Mouse (Mus musculus): ENCODE data around the gene Sema5a.
A peak's percentile ranks its signal among the peaks of the same experiment; 100 is the strongest.

Sema5a gene

GRCm38 (mm10) chr15:32367841-32368240 lies 123.2 kb downstream of the Sema5a start:
- no peak for DNase-seq (ENCODE audit: low spot score)

DNA sequence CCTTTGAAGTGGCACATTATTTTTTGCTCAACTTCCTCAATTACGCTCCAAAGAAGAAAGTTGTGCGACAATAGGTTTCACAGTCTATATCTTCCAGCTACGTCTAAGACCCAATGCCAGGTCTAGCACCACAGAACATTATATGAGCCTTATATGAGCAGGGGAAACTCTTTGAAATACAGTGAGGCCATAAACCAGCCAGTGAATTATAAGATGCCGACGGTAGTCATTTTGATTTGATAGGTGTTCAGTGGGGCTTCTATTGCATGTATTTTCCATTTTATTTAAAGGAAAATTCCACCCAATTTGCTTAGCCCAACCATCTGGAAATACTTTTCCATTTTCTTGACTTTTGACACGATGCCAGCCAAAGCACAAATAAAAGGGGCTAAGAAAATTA lies 126.3 kb downstream of the Sema5a start:
- no peak for DNase-seq (ENCODE audit: low spot score)

DNA sequence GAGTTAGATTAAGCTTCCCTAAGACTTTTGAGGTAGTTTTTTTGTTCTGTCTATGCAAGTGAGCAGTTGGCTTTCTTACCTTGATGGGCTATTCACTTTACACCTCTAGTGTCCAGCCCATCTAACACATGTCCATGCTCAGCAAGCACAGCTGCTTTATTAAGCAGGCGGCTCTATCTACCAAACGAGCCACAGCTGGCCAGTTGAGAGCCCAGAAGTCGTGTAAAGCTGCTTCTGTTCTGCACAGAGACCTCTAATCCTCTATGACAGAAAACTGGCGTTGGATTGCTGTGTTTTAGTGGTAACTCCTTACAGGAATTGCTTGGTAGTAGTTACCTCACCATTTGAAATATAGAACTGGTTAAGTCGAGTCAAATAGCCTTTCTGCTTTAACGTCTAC lies 126.8 kb downstream of the Sema5a start:
- DNase-seq (ENCODE audit: low spot score): no peak

- no peak for DNase-seq (ENCODE audit: low spot score)
Measured at GRCm38 (mm10) chr15:32376326-32376725, 131.7 kb downstream of the Sema5a start.

DNA sequence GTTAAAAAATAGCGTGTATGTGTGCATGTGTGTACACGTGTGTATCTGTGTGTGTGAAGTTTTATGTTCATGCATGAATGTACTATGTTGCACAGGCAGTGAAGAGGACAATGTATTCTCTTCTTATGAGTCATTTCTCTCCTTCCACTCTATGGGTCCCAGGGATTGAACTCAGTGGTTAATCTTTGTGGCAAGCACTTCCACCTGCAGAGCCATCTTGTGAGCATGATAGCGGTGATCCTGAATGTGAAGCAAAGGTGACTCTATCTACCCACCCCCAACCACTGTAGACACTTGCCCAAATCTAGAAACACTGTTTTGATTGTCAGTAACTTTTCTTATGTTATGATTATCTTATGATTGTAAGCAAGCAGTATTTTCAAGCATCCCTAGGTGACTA lies 133.2 kb downstream of the Sema5a start:
- no peak for DNase-seq (ENCODE audit: low spot score)

GRCm38 (mm10) chr15:32380311-32380710 lies 135.7 kb downstream of the Sema5a start:
- no peak for DNase-seq (ENCODE audit: low spot score)

DNA sequence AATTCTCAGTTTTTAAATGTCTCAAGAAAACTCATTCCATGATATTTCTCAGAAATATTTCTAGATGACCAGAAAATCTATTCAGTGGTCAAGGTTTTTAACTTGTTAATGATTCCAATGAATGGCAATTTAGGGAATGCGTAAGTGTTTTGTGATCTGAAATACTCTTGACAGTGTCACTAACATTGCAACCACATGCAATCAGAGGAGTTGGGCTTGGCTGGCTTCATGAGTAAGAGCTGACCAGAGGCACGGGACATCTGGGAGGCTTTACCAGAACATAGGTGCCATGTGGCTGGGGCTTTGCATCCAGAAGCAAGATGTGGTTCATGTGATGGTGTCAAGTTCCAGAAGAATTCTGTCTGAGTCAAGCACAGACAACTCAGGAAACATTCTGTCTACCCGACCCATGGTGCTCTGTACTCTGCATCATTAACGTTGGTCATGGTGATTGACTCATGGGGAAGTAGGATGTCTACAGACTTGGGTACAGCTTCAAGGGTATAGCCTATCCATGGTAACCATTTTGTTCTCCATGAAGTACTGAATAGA lies 138.4 kb downstream of the Sema5a start:
- no peak for DNase-seq (ENCODE audit: low spot score)

DNA sequence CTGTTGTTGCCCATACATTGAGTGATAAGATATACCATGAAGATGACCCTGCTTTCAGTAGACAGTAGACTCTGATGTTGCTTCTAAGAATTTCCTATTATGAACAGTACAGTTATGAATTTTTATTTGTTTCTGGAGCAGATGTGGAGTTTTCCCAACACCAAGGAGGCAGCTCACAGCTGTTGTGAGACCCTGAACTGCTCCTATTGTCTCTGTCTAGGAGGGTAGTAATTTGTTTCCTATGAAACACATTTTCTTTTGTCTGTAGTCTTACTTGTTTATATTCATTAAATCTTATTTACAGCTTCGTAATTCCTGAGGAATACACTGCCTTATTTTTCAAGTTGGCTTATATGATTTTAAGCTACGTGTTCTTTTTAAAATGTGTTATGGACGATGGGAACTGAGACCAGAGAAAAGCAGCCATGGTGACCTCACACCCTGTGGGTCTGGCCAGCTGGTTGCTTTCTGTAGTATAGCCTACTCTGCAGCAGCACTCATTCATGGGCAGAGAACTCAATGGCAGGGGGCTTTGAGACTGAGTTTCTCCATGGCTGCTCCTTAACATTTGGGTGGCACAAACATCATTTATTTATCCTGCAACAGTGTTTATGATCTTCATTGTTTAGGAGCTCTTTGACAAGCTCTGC lies 151.8 kb downstream of the Sema5a start:
- DNase-seq (ENCODE audit: low spot score): no peak

DNA sequence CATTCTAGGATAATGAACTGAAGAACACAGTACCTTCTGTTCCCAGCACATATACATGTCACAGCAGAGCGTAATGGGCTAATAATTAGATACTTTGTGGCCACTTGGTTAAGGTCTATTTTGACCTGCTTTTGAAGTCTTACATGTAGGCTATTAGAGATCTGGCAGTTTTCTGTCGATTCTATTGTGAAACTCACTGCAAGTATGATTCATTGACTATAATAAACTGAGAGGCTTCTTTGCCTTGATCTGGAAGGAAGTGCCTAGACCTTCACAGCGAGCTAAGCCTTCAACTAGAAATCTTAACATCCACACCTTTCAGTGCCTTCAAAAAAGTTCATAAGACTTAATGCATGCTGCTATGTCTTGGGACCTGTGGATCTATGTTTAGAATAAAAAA lies 152.5 kb downstream of the Sema5a start:
- DNase-seq (ENCODE audit: low spot score): no peak

- DNase-seq (ENCODE audit: low spot score): no peak
Measured at GRCm38 (mm10) chr15:32398721-32399120, 154.1 kb downstream of the Sema5a start.

GRCm38 (mm10) chr15:32401909-32402527 lies 157.4 kb downstream of the Sema5a start:
- DNase-seq (ENCODE audit: low spot score): no peak

DNA sequence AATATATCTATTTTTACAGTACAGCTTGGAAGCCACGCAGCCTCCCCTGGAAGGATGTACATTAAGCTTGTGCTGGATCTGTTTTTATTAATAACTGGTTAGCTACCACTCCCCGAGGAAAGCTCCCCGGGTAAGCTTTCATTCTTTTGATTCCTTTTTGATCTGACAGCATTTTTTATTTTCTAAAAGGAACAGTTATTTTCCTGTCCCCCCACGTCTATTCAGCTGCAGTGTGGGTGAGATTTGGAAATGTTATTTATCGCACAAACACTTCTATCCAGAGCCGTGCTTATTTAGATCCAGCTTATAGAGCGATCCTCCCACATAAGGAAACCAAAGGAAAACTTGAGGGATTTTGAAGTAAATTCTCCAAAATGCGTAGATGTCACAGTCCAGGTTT lies 158.7 kb downstream of the Sema5a start:
- no peak for DNase-seq (ENCODE audit: low spot score)

- DNase-seq (ENCODE audit: low spot score): no peak
Measured at GRCm38 (mm10) chr15:32406436-32406835, 161.8 kb downstream of the Sema5a start.

DNA sequence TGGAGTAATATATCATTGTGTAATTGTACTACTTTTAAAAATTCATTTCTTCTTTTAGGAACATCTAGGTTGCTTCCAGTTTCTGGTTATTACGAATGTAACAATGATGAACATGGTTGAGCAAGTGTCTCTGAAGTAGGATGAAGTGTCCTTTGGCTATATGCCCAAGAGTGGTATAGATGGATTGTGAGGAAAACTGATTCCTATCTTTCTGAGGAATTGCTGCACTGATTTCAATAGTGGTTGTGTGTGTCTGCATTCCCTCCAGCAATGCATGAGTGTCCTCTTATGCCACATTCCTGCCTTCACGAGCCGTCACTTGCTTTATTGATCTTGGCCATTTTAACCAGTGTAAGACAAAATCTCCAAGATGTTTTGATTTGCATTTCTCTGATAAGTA lies 163.2 kb downstream of the Sema5a start:
- no peak for DNase-seq (ENCODE audit: low spot score)

- no peak for DNase-seq (ENCODE audit: low spot score)
Measured at GRCm38 (mm10) chr15:32416291-32416690, 171.7 kb downstream of the Sema5a start.

GRCm38 (mm10) chr15:32422631-32423030 lies 178.0 kb downstream of the Sema5a start:
- DNase-seq (ENCODE audit: low spot score): no peak

GRCm38 (mm10) chr15:32423061-32423460 lies 178.5 kb downstream of the Sema5a start:
- DNase-seq (ENCODE audit: low spot score): no peak

DNA sequence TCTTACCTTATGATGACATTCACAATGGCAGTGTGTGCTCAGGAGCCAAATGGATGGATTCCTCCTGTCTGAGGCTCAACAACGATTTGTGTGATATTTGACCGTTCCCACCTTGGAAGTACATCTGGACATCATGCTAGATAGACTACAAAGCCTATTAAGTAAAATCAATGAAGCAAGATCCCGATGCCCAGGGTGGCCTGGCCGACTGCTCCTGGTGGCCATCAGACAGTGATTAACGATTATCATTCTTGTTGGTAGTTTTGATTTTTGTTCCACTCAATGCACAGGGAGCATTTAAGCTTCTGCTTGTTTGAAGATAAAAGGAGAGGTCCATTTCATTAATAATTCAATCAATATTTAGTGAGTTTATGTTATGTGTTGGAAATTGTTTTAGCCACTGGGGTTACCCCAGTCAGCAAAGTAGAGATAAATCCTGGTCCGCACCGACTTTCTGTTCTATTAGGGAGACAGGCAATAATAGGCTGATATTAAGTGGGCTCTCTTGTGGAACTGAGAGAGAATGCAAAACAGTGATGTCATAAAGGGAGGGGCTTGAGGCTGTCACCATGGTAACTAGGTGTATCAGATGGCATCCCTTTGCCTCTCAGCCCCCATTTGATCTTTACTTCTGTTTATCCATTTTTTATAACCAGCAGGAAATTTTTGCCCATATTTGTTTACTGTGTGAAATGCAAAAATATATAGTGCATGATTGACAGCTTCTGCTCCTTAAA lies 182.7 kb downstream of the Sema5a start:
- DNase-seq (ENCODE audit: low spot score): no peak

- no peak for DNase-seq (ENCODE audit: low spot score)
Measured at GRCm38 (mm10) chr15:32432927-32433832, 188.6 kb downstream of the Sema5a start.

GRCm38 (mm10) chr15:32433833-32434155 lies 189.2 kb downstream of the Sema5a start:
- no peak for DNase-seq (ENCODE audit: low spot score)

DNA sequence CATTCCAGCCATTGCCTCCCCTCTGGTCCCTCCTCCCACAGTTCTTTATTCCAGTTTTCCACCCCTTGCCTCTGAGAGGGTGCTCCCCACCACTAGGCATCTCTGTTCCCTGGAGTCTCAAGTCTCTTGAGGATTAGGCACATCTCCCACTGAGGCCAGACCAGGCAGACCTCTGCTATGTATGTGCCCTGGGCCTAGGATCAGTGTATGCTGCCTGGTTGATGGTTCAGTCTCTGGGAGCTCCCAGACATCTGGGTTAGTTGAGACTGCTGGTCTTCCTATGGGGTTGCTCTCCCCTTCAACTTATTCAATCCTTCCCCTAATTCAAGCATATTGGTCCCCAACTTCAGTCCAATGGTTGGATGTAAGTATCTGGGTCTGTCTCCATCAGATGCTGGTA lies 189.7 kb downstream of the Sema5a start:
- no peak for DNase-seq (ENCODE audit: low spot score)

- DNase-seq (ENCODE audit: low spot score): peak; percentile 15
Measured at GRCm38 (mm10) chr15:32437654-32438053, 193.0 kb downstream of the Sema5a start.

Measured in MN1 (cell line).